Mouse (Mus musculus) kidney, embryonic 16.5 days (tissue): ENCODE data around the gene Tiam2. TPM values are rescaled to one million over a fixed set of nuclear protein-coding genes. Genes with fewer than 3 reads are reported as not detected.

Source experiments
- ATAC-seq: fragments of 200-750 bp; cut with Nextera tagmentation; 2 replicates; pipeline ENCODE4 v1.8.0; 2017; ENCODE audit warnings: moderate TSS enrichment; ENCODE audit not compliant: low FRiP score, low TSS enrichment
- H3K27ac ChIP-seq: fragments of 300-500 bp; sonication (generic); 2 replicates; pipeline ENCODE4 v1.5.1; 2014; ENCODE audit warnings: low read length
- H3K27me3 ChIP-seq: fragments of 300-500 bp; sonication (generic); 2 replicates; pipeline ENCODE4 v1.6.1; 2014; ENCODE audit warnings: low read length, control low read depth, mixed read lengths; ENCODE audit not compliant: insufficient read depth
- H3K36me3 ChIP-seq: fragments of 300-500 bp; sonication (generic); 2 replicates; pipeline ENCODE4 v1.6.1; 2014; ENCODE audit warnings: low read length, control low read depth, mixed read lengths; ENCODE audit not compliant: insufficient read depth
- H3K4me1 ChIP-seq: fragments of 300-500 bp; sonication (generic); 2 replicates; pipeline ENCODE4 v1.6.1; 2014; ENCODE audit warnings: low read length, control low read depth, mixed read lengths; ENCODE audit not compliant: insufficient read depth
- H3K4me2 ChIP-seq: fragments of 300-500 bp; sonication (generic); replicated peaks from 2 replicates; pipeline ENCODE4 v1.6.1; 2014; ENCODE audit warnings: low read depth, low read length
- H3K4me3 ChIP-seq: fragments of 300-500 bp; sonication (generic); 2 replicates; pipeline ENCODE4 v1.5.1; 2014; ENCODE audit warnings: mild to moderate bottlenecking, low read length
- H3K9ac ChIP-seq: fragments of 300-500 bp; sonication (generic); replicated peaks from 2 replicates; pipeline ENCODE4 v1.6.1; 2014; ENCODE audit warnings: low read length
- H3K9me3 ChIP-seq: fragments of 300-500 bp; sonication (generic); 2 replicates; pipeline ENCODE4 v1.6.1; 2016; ENCODE audit warnings: low read length, control low read depth
- WGBS: fragments of 180-500 bp; shearing (Covaris S2); extraction: QIAGEN DNeasy Blood & Tissue Kit; methylation state at CpG from one replicate; pipeline ENCODE4 v1.1.7; 2014; 5-methylcytosine and 5-hydroxymethylcytosine counted together
- polyA plus RNA-seq: library from polyadenylated mRNA; unstranded; fragments of >200 nt; fragmentation: Nextera tagmentation; extraction: Ambion mirVana; gene quantifications from 2 replicates; pipeline ENCODE4 v1.2.1, GENCODE M21; 2015

The Tiam2 gene
- polyA plus RNA-seq, 1 experiment from 2014 or later = 5.0 TPM

DNA sequence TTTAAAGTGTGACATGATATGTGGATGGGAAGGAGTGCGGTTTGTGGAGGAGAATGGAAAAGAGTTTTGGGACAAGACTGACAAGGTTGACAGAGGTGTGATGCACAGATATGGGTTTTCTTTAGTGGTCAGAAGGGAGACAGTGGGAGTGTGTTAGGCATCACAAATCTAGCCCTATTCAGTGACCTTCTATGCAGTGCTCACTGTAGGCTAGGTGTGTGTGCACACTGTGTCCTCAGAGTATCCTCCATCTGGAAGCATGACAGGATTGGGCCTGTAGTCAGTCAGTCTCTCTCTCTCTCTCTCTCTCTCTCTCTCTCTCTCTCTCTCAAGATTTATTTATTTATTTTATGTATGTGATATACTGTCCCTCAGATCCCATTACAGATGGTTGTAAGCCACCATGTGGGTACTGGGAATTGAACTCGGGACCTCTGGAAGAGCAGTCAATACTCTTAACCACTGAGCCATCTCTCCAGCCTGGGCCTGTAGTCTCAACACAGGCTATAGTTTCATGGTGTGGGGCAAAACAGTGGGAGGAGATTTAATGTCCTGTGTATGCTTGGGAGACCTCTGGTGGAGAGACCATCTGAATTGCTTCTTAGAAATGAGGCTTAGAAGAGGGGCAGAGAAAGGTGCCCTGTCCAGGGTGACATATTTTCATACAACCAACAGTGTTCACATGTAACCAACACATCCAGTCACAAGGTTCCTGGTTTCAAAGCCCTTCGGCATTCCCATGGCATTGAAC is 107.3 kb downstream of the Tiam2 start:
- H3K9ac ChIP-seq = no peak overlapping the region
- 79% methylated on average over 3 of the region's 3 CpGs for WGBS
- peak; percentile 74 for ATAC-seq

DNA sequence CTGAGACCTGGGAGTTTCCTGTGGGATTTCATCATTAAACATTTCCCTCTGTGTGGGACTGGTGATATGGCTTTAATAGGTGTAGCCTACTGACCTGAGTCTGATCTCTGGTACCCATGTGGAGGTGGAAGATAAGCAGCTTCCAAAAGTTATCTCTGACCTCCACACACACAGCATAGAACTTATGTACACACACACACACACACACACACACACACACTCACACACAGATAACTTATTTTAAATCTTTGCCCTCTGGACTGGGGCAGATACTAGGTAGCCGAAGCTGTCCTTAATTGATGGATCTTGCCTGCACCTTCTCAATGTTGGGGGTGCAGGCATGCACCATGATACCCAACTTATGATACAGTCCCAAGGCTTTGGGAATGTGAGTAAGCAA is 108.9 kb downstream of the Tiam2 start:
- 82% methylated on average over 1 of the region's 1 CpGs for WGBS
- no peaks in the 10 kb centered on the region for H3K27me3 ChIP-seq
- H3K36me3 ChIP-seq = no peaks in the 10 kb centered on the region
- no peak overlapping the region for H3K9ac ChIP-seq
- no peak overlapping the region for H3K4me3 ChIP-seq
- no peaks in the 10 kb centered on the region; the same call in 1 of the 2 replicates for H3K9me3 ChIP-seq
- no peak for ATAC-seq
- no peak overlapping the region for H3K27ac ChIP-seq
- peaks cover 6% of the 10 kb centered on the region for H3K4me1 ChIP-seq
- H3K4me2 ChIP-seq = no peak overlapping the region

More for the DNA sequence above, 107.3 kb downstream of the Tiam2 start:
- H3K27ac ChIP-seq = no peak overlapping the region
- no peak overlapping the region for H3K4me3 ChIP-seq
- H3K4me1 ChIP-seq = peaks cover 6% of the 10 kb centered on the region
- no peaks in the 10 kb centered on the region for H3K27me3 ChIP-seq
- H3K9me3 ChIP-seq = no peaks in the 10 kb centered on the region
- H3K4me2 ChIP-seq = no peak overlapping the region
- H3K36me3 ChIP-seq = no peaks in the 10 kb centered on the region; the same call in 1 of the 2 replicates

DNA sequence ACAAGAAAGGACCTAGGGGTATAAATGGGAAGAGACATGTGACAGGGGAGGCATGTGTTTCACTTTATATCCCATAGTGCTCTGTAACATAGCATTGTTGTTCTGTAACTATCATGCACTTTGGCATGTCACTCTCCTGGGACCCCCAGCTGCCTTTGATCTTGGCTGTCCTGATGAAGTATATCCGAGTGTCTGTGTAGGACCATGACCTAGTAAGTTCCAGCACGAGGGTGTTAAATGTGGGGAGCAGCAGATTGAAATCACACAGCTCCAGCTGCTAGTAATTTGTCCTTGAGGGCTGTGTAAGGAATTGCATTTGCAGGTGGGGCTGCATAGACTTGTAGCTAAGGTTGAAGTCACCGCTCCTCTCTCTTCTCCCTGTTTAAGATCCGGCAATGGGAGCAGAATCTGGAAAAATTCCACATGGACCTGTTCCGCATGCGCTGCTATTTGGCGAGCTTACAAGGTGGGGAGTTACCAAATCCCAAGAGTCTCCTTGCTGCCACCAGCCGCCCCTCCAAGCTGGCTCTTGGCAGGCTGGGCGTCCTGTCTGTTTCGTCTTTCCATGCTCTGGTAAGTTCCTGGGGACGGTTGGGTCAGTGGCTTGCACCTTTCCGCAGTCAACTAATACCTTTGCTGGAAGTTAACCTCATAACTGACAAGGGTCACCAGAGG is 110.6 kb downstream of the Tiam2 start:
- Histone ChIP-seq H3K9me3 (no peaks in the 10 kb centered on the region; the same call in 1 of the 2 replicates), H3K4me3 (no peak overlapping the region), H3K9ac (no peak overlapping the region), H3K36me3 (no peaks in the 10 kb centered on the region), H3K4me1 (peaks cover 6% of the 10 kb centered on the region), H3K27me3 (no peaks in the 10 kb centered on the region), H3K4me2 (no peak overlapping the region), H3K27ac (no peak overlapping the region)
- 52% methylated on average over 12 of the region's 12 CpGs for WGBS
- ATAC-seq = no peak

DNA sequence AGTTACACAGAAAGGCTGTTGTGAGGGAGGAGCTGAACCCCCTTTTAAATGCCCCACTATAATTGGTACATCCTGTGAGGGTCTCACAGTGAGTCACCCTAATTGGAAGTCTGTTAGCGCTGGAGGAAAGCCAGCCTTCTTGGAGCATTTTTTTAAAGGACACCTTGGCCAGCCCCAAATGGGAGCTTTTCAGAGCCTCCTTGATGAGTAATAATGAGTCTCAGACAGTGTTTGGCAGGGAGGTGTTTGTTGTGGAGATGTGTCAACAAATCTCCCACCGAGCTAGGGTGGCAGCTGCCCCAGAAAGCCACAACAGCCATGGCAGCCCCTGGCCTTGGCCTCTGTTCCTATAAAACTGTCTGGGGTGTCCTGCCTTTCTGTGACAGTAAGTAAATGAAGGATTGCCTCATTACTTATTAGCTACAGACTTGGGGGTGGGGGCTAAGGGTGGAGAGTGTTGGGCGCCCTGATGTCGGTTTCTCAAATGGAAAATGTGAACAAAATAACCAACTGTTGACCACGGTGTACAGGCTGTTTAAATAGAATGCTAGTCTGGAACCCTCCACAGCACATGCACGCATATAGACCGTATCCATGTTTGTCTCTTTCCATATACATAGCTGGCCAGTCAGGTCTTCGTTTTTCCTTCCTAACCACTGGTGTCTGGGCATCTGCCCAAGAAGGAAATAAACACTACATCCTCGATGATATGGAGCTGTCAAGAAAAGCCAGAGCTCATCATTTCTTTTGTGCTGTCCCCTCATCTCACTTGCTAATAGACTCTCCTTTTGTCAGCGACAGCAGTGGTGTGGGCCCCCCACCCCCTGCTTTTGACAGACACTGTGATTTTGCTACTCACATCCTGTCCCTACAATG is 116.4 kb downstream of the Tiam2 start:
- Histone ChIP-seq H3K27ac (no peak overlapping the region), H3K27me3 (no peaks in the 10 kb centered on the region), H3K9ac (no peak overlapping the region), H3K4me3 (no peak overlapping the region), H3K36me3 (no peaks in the 10 kb centered on the region), H3K4me2 (no peak overlapping the region), H3K4me1 (no peaks in the 10 kb centered on the region), H3K9me3 (no peaks in the 10 kb centered on the region; the same call in 1 of the 2 replicates)
- WGBS = 56% methylated on average over 10 of the region's 10 CpGs
- ATAC-seq = no peak

DNA sequence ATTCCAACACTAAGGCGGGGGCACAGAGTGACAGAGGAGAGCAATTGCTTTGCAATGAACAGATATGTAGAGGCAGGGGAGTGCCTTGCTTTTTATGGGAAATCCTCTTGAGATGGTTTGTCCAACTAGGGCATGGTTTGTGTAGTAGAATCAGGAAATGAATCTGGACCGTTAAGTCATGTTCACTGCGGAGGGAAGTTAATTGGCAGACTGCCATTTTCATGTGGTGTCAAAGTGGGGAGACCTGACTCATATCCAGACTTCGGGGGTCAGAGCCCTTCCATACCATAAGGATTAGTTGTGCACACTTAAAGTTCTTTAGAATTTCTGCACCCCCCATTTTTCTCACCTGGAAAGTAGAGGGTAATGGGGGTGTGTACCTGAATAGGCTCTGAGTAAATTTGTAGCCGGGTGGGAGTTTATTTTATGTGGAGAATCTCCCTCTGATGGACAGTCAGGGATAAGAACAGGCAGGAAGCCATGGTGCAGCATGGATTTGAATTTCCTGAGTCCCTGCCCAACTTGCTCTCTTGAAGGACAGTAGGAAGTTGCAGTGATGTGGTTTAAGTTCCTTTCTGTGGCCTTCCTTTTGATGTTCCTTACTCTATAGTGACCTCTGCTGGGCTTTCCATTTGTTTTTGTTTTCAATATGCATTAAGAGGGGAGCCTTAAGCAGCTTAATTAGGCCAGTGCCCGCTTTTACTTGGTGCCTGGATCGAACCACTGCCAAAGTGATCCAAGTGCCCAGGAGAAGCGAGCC is 120.0 kb downstream of the Tiam2 start:
- Histone ChIP-seq H3K9me3 (no peaks in the 10 kb centered on the region), H3K27me3 (no peaks in the 10 kb centered on the region), H3K27ac (no peak overlapping the region), H3K36me3 (no peaks in the 10 kb centered on the region), H3K9ac (no peak overlapping the region), H3K4me2 (no peak overlapping the region), H3K4me1 (no peaks in the 10 kb centered on the region), H3K4me3 (no peak overlapping the region)
- ATAC-seq = peak; percentile 55; the same call in 1 of the 2 replicates
- WGBS = 52% methylated on average over 8 of the region's 8 CpGs

DNA sequence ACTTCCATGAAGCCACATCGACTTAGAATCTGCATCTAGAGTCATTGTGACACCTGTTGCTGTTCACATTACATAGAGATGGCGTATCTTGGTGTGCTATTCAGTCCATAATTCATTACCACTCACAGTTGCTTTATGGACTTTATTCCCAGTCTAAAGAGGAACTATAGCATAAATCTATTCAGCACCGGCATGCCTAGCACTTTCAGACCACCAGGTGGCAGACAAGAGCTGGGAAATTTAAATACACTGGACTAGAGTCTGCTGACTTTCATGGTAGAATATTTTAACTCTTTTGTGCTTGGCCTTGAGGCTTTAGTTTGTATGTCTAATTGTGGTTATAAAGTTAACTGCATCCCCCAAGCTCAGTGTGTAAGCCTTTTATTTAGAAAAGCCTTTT is 122.4 kb downstream of the Tiam2 start:
- Histone ChIP-seq H3K4me3 (no peak overlapping the region), H3K27ac (no peak overlapping the region), H3K4me1 (no peaks in the 10 kb centered on the region), H3K9ac (no peak overlapping the region), H3K27me3 (no peaks in the 10 kb centered on the region), H3K9me3 (no peaks in the 10 kb centered on the region), H3K4me2 (no peak overlapping the region), H3K36me3 (no peaks in the 10 kb centered on the region)
- ATAC-seq = no peak; the same call in 1 of the 2 replicates
- 27% methylated on average over 3 of the region's 3 CpGs for WGBS

DNA sequence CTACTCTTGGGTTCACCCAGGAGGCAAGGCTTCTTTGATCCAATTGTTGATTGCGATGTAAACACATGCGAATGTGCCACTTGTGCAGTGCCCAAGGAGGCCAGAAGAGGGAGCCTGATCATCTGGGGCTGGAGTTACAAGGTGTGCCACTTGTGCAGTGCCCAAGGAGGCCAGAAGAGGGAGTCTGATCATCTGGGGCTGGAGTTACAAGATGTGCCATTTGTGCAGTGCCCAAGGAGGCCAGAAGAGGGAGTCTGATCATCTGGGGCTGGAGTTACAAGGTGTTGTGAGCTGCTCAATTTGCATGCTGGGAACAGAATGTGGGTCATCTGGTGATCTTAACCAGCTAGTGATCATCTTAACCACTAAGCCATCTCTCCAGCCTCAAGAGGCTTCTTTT is 124.7 kb downstream of the Tiam2 start:
- ATAC-seq = peak; percentile 33; the same call in 1 of the 2 replicates
- no peak overlapping the region for H3K27ac ChIP-seq
- no peaks in the 10 kb centered on the region for H3K9me3 ChIP-seq
- no peaks in the 10 kb centered on the region for H3K27me3 ChIP-seq
- no peaks in the 10 kb centered on the region for H3K36me3 ChIP-seq
- no peak overlapping the region for H3K4me3 ChIP-seq
- WGBS = 79% methylated on average over 2 of the region's 2 CpGs
- H3K4me2 ChIP-seq = no peak overlapping the region
- H3K9ac ChIP-seq = no peak overlapping the region
- peaks cover 5% of the 10 kb centered on the region; the same call in 1 of the 2 replicates for H3K4me1 ChIP-seq

DNA sequence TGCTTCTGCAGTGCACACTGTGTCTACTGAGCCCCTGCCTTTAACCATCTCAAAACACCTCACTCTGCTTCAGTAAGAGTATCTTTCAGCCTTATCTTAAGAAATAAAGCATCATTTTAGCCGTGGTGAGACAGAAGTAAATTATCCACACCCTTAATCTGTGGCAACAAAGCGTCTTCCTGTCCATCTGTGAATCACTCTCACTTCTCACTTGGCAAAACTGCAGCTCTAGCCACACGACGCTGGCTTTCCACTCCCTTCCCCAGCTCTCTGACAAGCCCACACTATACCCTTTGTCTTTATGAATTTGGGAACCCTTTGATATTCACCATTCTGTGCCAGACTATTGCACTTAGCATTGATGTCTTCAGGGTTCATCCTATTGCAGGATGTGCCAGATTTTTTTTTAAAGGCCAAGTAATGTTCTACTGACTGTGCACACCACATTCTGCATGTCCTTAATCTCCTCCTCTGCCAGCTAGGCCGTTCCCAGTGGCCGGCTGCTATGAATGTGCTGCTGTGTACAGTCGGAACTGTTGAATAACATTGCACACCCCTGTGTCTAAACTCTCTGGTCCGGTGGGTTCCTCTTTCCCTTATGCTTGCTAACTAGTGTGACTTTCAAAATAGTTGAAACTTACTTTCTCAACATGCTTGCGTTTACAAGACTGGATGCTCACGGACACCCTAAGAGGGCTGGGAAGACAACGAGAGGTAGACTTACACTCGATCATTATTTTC is 126.4 kb downstream of the Tiam2 start:
- 82% methylated on average over 12 of the region's 12 CpGs for WGBS
- Histone ChIP-seq H3K9ac (no peak overlapping the region), H3K27ac (no peak overlapping the region)

More for the DNA sequence above, 126.4 kb downstream of the Tiam2 start:
- Histone ChIP-seq H3K4me3 (no peak overlapping the region), H3K4me1 (peaks cover 5% of the 10 kb centered on the region; the same call in 1 of the 2 replicates), H3K36me3 (no peaks in the 10 kb centered on the region), H3K4me2 (no peak overlapping the region), H3K9me3 (no peaks in the 10 kb centered on the region), H3K27me3 (no peaks in the 10 kb centered on the region)
- no peak for ATAC-seq
